Mouse (Mus musculus): ENCODE data around the gene Ttc17. TPM values are rescaled to one million over a fixed set of nuclear protein-coding genes. Genes with fewer than 3 reads are reported as not detected.

Ttc17 gene
- polyA plus RNA-seq, 1 experiment from 2014 or later, result 13.7 TPM

- no peaks in the 10 kb centered on the region for H3K27me3 ChIP-seq (ENCODE audit: insufficient read depth, low read length)
- H3K9ac ChIP-seq (ENCODE audit: low read depth, low read length), result no peak overlapping the region
- ATAC-seq (replicated peaks; ENCODE audit: low FRiP score, low read depth) (no peak), DNase-seq (ENCODE audit: low spot score) (no peak)
- H3K27ac ChIP-seq, result no peak overlapping the region
- H3K9me3 ChIP-seq (replicated peaks; ENCODE audit: low read length), result no peaks in the 10 kb centered on the region
- no peak overlapping the region for H3K4me3 ChIP-seq (replicated peaks; ENCODE audit: low read depth, low read length)
- whole genome bisulfite sequencing, result 81% methylated on average over 4 of the region's 4 CpGs
- no peaks in the 10 kb centered on the region for H3K4me1 ChIP-seq (replicated peaks; ENCODE audit: insufficient read depth, low read length)
- no peak for TF ChIP-seq CTCF (IDR thresholded peaks at IDR 0.05; ENCODE audit: low read depth)
- peaks cover 50% of the 10 kb centered on the region for H3K36me3 ChIP-seq (ENCODE audit: insufficient read depth, low read length)
- no peak overlapping the region for H3K4me2 ChIP-seq (ENCODE audit: low read length)
Observed at GRCm38 (mm10) chr2:94360398-94360973, 46.0 kb downstream of the Ttc17 start.

GRCm38 (mm10) chr2:94348165-94348591 lies 58.3 kb downstream of the Ttc17 start:
- H3K27me3 ChIP-seq (ENCODE audit: insufficient read depth, low read length), result no peaks in the 10 kb centered on the region
- H3K9me3 ChIP-seq (replicated peaks; ENCODE audit: low read length), result no peaks in the 10 kb centered on the region
- no peak overlapping the region for H3K4me2 ChIP-seq (ENCODE audit: low read length)
- H3K9ac ChIP-seq (ENCODE audit: low read depth, low read length), result no peak overlapping the region
- no peak for TF ChIP-seq CTCF (IDR thresholded peaks at IDR 0.05; ENCODE audit: low read depth)
- DNase-seq (ENCODE audit: low spot score) (peak; percentile 61), ATAC-seq (replicated peaks; ENCODE audit: low FRiP score, low read depth) (no peak)
- no peaks in the 10 kb centered on the region for H3K36me3 ChIP-seq (ENCODE audit: insufficient read depth, low read length)
- 47% methylated on average over 6 of the region's 6 CpGs for WGBS
- no peak overlapping the region for H3K4me3 ChIP-seq (replicated peaks; ENCODE audit: low read depth, low read length)
- no peaks in the 10 kb centered on the region for H3K4me1 ChIP-seq (replicated peaks; ENCODE audit: insufficient read depth, low read length)
- peak overlapping the region; percentile 44; the same call in 1 of the 2 replicates for H3K27ac ChIP-seq

GRCm38 (mm10) chr2:94346746-94347145 lies 59.7 kb downstream of the Ttc17 start:
- H3K27me3 ChIP-seq (ENCODE audit: insufficient read depth, low read length), result no peaks in the 10 kb centered on the region
- peaks cover 3% of the 10 kb centered on the region; the same call in 1 of the 2 replicates for H3K36me3 ChIP-seq (ENCODE audit: insufficient read depth, low read length)
- WGBS, result 72% methylated on average over 5 of the region's 5 CpGs
- H3K4me2 ChIP-seq (ENCODE audit: low read length), result no peak overlapping the region
- no peak for TF ChIP-seq CTCF (IDR thresholded peaks at IDR 0.05; ENCODE audit: low read depth)
- ATAC-seq (replicated peaks; ENCODE audit: low FRiP score, low read depth) (0 out of 2 replicates have a peak, but pooled peaks have one; percentile 48), DNase-seq (ENCODE audit: low spot score) (no peak)
- no peaks in the 10 kb centered on the region for H3K4me1 ChIP-seq (replicated peaks; ENCODE audit: insufficient read depth, low read length)
- no peaks in the 10 kb centered on the region for H3K9me3 ChIP-seq (replicated peaks; ENCODE audit: low read length)
- H3K4me3 ChIP-seq (replicated peaks; ENCODE audit: low read depth, low read length), result no peak overlapping the region
- peak overlapping the region; percentile 60 for H3K27ac ChIP-seq
- no peak overlapping the region for H3K9ac ChIP-seq (ENCODE audit: low read depth, low read length)

GRCm38 (mm10) chr2:94344624-94345023 lies 61.9 kb downstream of the Ttc17 start:
- no peak for ATAC-seq (replicated peaks; ENCODE audit: low FRiP score, low read depth)
- WGBS, result 89% methylated on average over 4 of the region's 4 CpGs

GRCm38 (mm10) chr2:94343290-94344285 lies 62.9 kb downstream of the Ttc17 start:
- H3K4me2 ChIP-seq (ENCODE audit: low read length), result no peak overlapping the region
- 59% methylated on average over 12 of the region's 12 CpGs for WGBS
- TF ChIP-seq CTCF (IDR thresholded peaks at IDR 0.05; ENCODE audit: low read depth), result no peak
- H3K4me1 ChIP-seq (replicated peaks; ENCODE audit: insufficient read depth, low read length), result no peaks in the 10 kb centered on the region
- H3K36me3 ChIP-seq (ENCODE audit: insufficient read depth, low read length), result peaks cover 7% of the 10 kb centered on the region; the same call in 1 of the 2 replicates
- ATAC-seq (replicated peaks; ENCODE audit: low FRiP score, low read depth), result peak; percentile 27; the same call in 1 of the 2 replicates
- no peaks in the 10 kb centered on the region for H3K27me3 ChIP-seq (ENCODE audit: insufficient read depth, low read length)
- H3K9ac ChIP-seq (ENCODE audit: low read depth, low read length), result no peak overlapping the region
- peak; percentile 58 for DNase-seq (ENCODE audit: low spot score)
- no peak overlapping the region for H3K27ac ChIP-seq
- no peaks in the 10 kb centered on the region for H3K9me3 ChIP-seq (replicated peaks; ENCODE audit: low read length)
- H3K4me3 ChIP-seq (replicated peaks; ENCODE audit: low read depth, low read length), result no peak overlapping the region

More at GRCm38 (mm10) chr2:94344624-94345023, 61.9 kb downstream of the Ttc17 start:
- no peak for DNase-seq (ENCODE audit: low spot score)
- no peak for TF ChIP-seq CTCF (IDR thresholded peaks at IDR 0.05; ENCODE audit: low read depth)
- H3K27ac ChIP-seq, result no peak overlapping the region
- H3K4me2 ChIP-seq (ENCODE audit: low read length), result no peak overlapping the region
- H3K9me3 ChIP-seq (replicated peaks; ENCODE audit: low read length), result no peaks in the 10 kb centered on the region
- no peak overlapping the region for H3K9ac ChIP-seq (ENCODE audit: low read depth, low read length)
- H3K27me3 ChIP-seq (ENCODE audit: insufficient read depth, low read length), result no peaks in the 10 kb centered on the region
- no peaks in the 10 kb centered on the region for H3K4me1 ChIP-seq (replicated peaks; ENCODE audit: insufficient read depth, low read length)
- peaks cover 7% of the 10 kb centered on the region; the same call in 1 of the 2 replicates for H3K36me3 ChIP-seq (ENCODE audit: insufficient read depth, low read length)
- no peak overlapping the region for H3K4me3 ChIP-seq (replicated peaks; ENCODE audit: low read depth, low read length)

GRCm38 (mm10) chr2:94340769-94341168 lies 65.7 kb downstream of the Ttc17 start:
- no peaks in the 10 kb centered on the region for H3K27me3 ChIP-seq (ENCODE audit: insufficient read depth, low read length)
- H3K4me3 ChIP-seq (replicated peaks; ENCODE audit: low read depth, low read length), result no peak overlapping the region
- peaks cover 7% of the 10 kb centered on the region; the same call in 1 of the 2 replicates for H3K36me3 ChIP-seq (ENCODE audit: insufficient read depth, low read length)
- no peak overlapping the region for H3K9ac ChIP-seq (ENCODE audit: low read depth, low read length)
- 88% methylated on average over 1 of the region's 1 CpGs for WGBS
- no peaks in the 10 kb centered on the region for H3K9me3 ChIP-seq (replicated peaks; ENCODE audit: low read length)
- no peaks in the 10 kb centered on the region for H3K4me1 ChIP-seq (replicated peaks; ENCODE audit: insufficient read depth, low read length)
- DNase-seq (ENCODE audit: low spot score) (no peak), ATAC-seq (replicated peaks; ENCODE audit: low FRiP score, low read depth) (no peak)
- no peak overlapping the region for H3K4me2 ChIP-seq (ENCODE audit: low read length)
- TF ChIP-seq CTCF (IDR thresholded peaks at IDR 0.05; ENCODE audit: low read depth), result no peak
- no peak overlapping the region for H3K27ac ChIP-seq
